Mouse (Mus musculus) embryonic facial prominence, embryonic 11.5 days (tissue): ENCODE data around the gene March1. TPM values are rescaled to one million over a fixed set of nuclear protein-coding genes. Genes with fewer than 3 reads are reported as not detected.

Experiments used
- ATAC-seq: fragments of 200-750 bp; cut with Nextera tagmentation; replicated peaks from 2 replicates; pipeline ENCODE4 v1.8.0; 2017; ENCODE audit warnings: low read depth; ENCODE audit not compliant: insufficient number of reproducible peaks, low FRiP score, low TSS enrichment
- DNase-seq: peaks from one replicate; pipeline ENCODE4 v3.0.0-alpha.2; 2015; ENCODE audit warnings: low spot score
- H3K27ac ChIP-seq: fragments of 300-500 bp; sonication (generic); replicated peaks from 2 replicates; pipeline ENCODE4 v1.5.1; 2014; ENCODE audit warnings: mild to moderate bottlenecking, low read depth, low read length, control low read depth
- H3K27me3 ChIP-seq: fragments of 300-500 bp; sonication (generic); 2 replicates; pipeline ENCODE4 v1.6.1; 2014; ENCODE audit warnings: mild to moderate bottlenecking, low read length, moderate library complexity, mixed read lengths; ENCODE audit not compliant: control insufficient read depth, insufficient read depth
- H3K36me3 ChIP-seq: fragments of 300-500 bp; sonication (generic); replicated peaks from 2 replicates; pipeline ENCODE4 v1.6.1; 2014; ENCODE audit warnings: low read depth, mild to moderate bottlenecking, low read length, moderate library complexity, mixed read lengths; ENCODE audit not compliant: control insufficient read depth, insufficient read depth
- H3K4me1 ChIP-seq: fragments of 300-500 bp; sonication (generic); 2 replicates; pipeline ENCODE4 v1.6.1; 2014; ENCODE audit warnings: low read length, mixed read lengths; ENCODE audit not compliant: control insufficient read depth, insufficient read depth
- H3K4me2 ChIP-seq: fragments of 300-500 bp; sonication (generic); 2 replicates; pipeline ENCODE4 v1.6.1; 2014; ENCODE audit warnings: low read depth, mild to moderate bottlenecking, control low read depth, low read length, moderate library complexity
- H3K4me3 ChIP-seq: fragments of 300-500 bp; sonication (generic); 2 replicates; pipeline ENCODE4 v1.5.1; 2014; ENCODE audit warnings: low read depth, low read length, control low read depth
- H3K9ac ChIP-seq: fragments of 300-500 bp; sonication (generic); replicated peaks from 2 replicates; pipeline ENCODE4 v1.6.1; 2014; ENCODE audit warnings: mild to moderate bottlenecking, control low read depth, low read length
- H3K9me3 ChIP-seq: fragments of 300-500 bp; sonication (generic); replicated peaks from 2 replicates; pipeline ENCODE4 v1.6.1; 2016; ENCODE audit warnings: mild to moderate bottlenecking, low read length, inconsistent platforms, mixed read lengths; ENCODE audit not compliant: control insufficient read depth
- WGBS: fragments of 180-500 bp; shearing (Covaris S2); extraction: QIAGEN DNeasy Blood & Tissue Kit; methylation state at CpG from one replicate; pipeline ENCODE4 v1.1.7; 2014; 5-methylcytosine and 5-hydroxymethylcytosine counted together
- polyA plus RNA-seq: library from polyadenylated mRNA; unstranded; fragments of >200 nt; fragmentation: Nextera tagmentation; extraction: Ambion mirVana; gene quantifications from 2 replicates; pipeline ENCODE4 v1.2.1, GENCODE M21; 2014

March1 gene
- polyA plus RNA-seq, 1 experiment from 2014 or later = 0.70 TPM

- no peak for ATAC-seq
- no peak for DNase-seq
- Histone ChIP-seq H3K9ac (no peak overlapping the region), H3K9me3 (no peaks in the 10 kb centered on the region), H3K27ac (no peak overlapping the region), H3K4me3 (no peak overlapping the region), H3K4me2 (no peak overlapping the region), H3K27me3 (no peaks in the 10 kb centered on the region), H3K36me3 (no peaks in the 10 kb centered on the region), H3K4me1 (no peaks in the 10 kb centered on the region)
- WGBS = 79% methylated on average over 3 of the region's 3 CpGs
These were observed 416.0 kb downstream of the March1 start for GRCm38 (mm10) chr8:66033651-66034050.

GRCm38 (mm10) chr8:66034429-66034828 lies 416.7 kb downstream of the March1 start:
- no peak overlapping the region for H3K27ac ChIP-seq
- no peaks in the 10 kb centered on the region for H3K9me3 ChIP-seq
- no peaks in the 10 kb centered on the region for H3K36me3 ChIP-seq
- no peak overlapping the region for H3K4me3 ChIP-seq
- H3K4me1 ChIP-seq = no peaks in the 10 kb centered on the region
- ATAC-seq = no peak
- H3K9ac ChIP-seq = no peak overlapping the region
- DNase-seq = no peak
- no peaks in the 10 kb centered on the region for H3K27me3 ChIP-seq
- 86% methylated on average over 3 of the region's 3 CpGs for WGBS
- H3K4me2 ChIP-seq = no peak overlapping the region

- no peak for ATAC-seq
These were observed 476.5 kb downstream of the March1 start for GRCm38 (mm10) chr8:66094152-66094551.

GRCm38 (mm10) chr8:66098148-66098547 lies 480.4 kb downstream of the March1 start:
- DNase-seq = no peak
- H3K4me1 ChIP-seq = no peaks in the 10 kb centered on the region
- H3K4me3 ChIP-seq = no peak overlapping the region
- WGBS = 70% methylated on average over 1 of the region's 1 CpGs
- no peaks in the 10 kb centered on the region for H3K9me3 ChIP-seq
- no peaks in the 10 kb centered on the region for H3K36me3 ChIP-seq
- no peak overlapping the region for H3K4me2 ChIP-seq
- no peak for ATAC-seq
- no peak overlapping the region for H3K27ac ChIP-seq
- no peak overlapping the region for H3K9ac ChIP-seq
- no peaks in the 10 kb centered on the region for H3K27me3 ChIP-seq

More at GRCm38 (mm10) chr8:66094152-66094551, 476.5 kb downstream of the March1 start:
- Histone ChIP-seq H3K27ac (no peak overlapping the region), H3K27me3 (no peaks in the 10 kb centered on the region), H3K9ac (no peak overlapping the region), H3K36me3 (no peaks in the 10 kb centered on the region), H3K4me3 (no peak overlapping the region), H3K4me2 (no peak overlapping the region), H3K4me1 (no peaks in the 10 kb centered on the region), H3K9me3 (no peaks in the 10 kb centered on the region)
- 85% methylated on average over 3 of the region's 3 CpGs for WGBS
- DNase-seq = no peak

- Histone ChIP-seq H3K9me3 (no peaks in the 10 kb centered on the region), H3K27me3 (no peaks in the 10 kb centered on the region), H3K9ac (no peak overlapping the region), H3K4me1 (no peaks in the 10 kb centered on the region), H3K4me3 (no peak overlapping the region), H3K36me3 (no peaks in the 10 kb centered on the region), H3K4me2 (no peak overlapping the region), H3K27ac (no peak overlapping the region)
- no peak for ATAC-seq
- 91% methylated on average over 2 of the region's 2 CpGs for WGBS
- DNase-seq = no peak
These were observed 501.6 kb downstream of the March1 start for GRCm38 (mm10) chr8:66119294-66119693.

- 87% methylated on average over 1 of the region's 1 CpGs for WGBS
- DNase-seq (no peak), ATAC-seq (no peak)
- Histone ChIP-seq H3K27ac (no peak overlapping the region), H3K36me3 (no peaks in the 10 kb centered on the region), H3K4me2 (no peak overlapping the region), H3K27me3 (no peaks in the 10 kb centered on the region), H3K4me1 (no peaks in the 10 kb centered on the region), H3K4me3 (no peak overlapping the region), H3K9ac (no peak overlapping the region), H3K9me3 (no peaks in the 10 kb centered on the region)
These were observed 541.9 kb downstream of the March1 start for GRCm38 (mm10) chr8:66159648-66160047.

- Histone ChIP-seq H3K27me3 (no peaks in the 10 kb centered on the region), H3K27ac (no peak overlapping the region), H3K4me1 (no peaks in the 10 kb centered on the region), H3K36me3 (no peaks in the 10 kb centered on the region), H3K9me3 (no peaks in the 10 kb centered on the region), H3K4me3 (no peak overlapping the region), H3K9ac (no peak overlapping the region), H3K4me2 (no peak overlapping the region)
- 74% methylated on average over 1 of the region's 1 CpGs for WGBS
- ATAC-seq (no peak), DNase-seq (no peak)
These were observed 549.1 kb downstream of the March1 start for GRCm38 (mm10) chr8:66166835-66167234.

- no peaks in the 10 kb centered on the region for H3K36me3 ChIP-seq
- H3K27me3 ChIP-seq = no peaks in the 10 kb centered on the region
- H3K4me1 ChIP-seq = no peaks in the 10 kb centered on the region
- H3K9me3 ChIP-seq = no peaks in the 10 kb centered on the region
- 74% methylated on average over 2 of the region's 2 CpGs for WGBS
- H3K4me2 ChIP-seq = no peak overlapping the region
- H3K9ac ChIP-seq = no peak overlapping the region
- H3K27ac ChIP-seq = no peak overlapping the region
- ATAC-seq = no peak
- peak; percentile 7 for DNase-seq
- no peak overlapping the region for H3K4me3 ChIP-seq
These were observed 549.9 kb downstream of the March1 start for GRCm38 (mm10) chr8:66167405-66168173.
